Mouse (Mus musculus): ENCODE results near the gene Abhd8. TPM values are rescaled to one million over a fixed set of nuclear protein-coding genes. Genes with fewer than 3 reads are reported as not detected.

Gene Abhd8
- polyA plus RNA-seq, 1 experiment from 2014 or later: 75.7 TPM

Other genes starting within 250 kb of the Abhd8 start
- 24.9 and 27.2 TPM in 2 replicates for gene Myo9b, start 190.9 kb downstream of the Abhd8 start, polyA plus RNA-seq (2015; fragmentation: Nextera tagmentation; extraction: Ambion mirVana)
- 58.2 and 58.3 TPM in 2 replicates for gene Haus8, start 190.7 kb downstream of the Abhd8 start, polyA plus RNA-seq (2015; fragmentation: Nextera tagmentation; extraction: Ambion mirVana)
- gene Use1, start 96.8 kb downstream of the Abhd8 start, polyA plus RNA-seq (2015; fragmentation: Nextera tagmentation; extraction: Ambion mirVana): 108 and 110 TPM in 2 replicates
- gene Ocel1, start 92.4 kb downstream of the Abhd8 start, polyA plus RNA-seq (2015; fragmentation: Nextera tagmentation; extraction: Ambion mirVana): 3.1 and 4.1 TPM in 2 replicates
- 38.2 and 43.7 TPM in 2 replicates for gene Nr2f6, start 81.7 kb downstream of the Abhd8 start, polyA plus RNA-seq (2015; fragmentation: Nextera tagmentation; extraction: Ambion mirVana)
- gene Ushbp1, start 67.9 kb downstream of the Abhd8 start, polyA plus RNA-seq (2015; fragmentation: Nextera tagmentation; extraction: Ambion mirVana): 8.1 and 8.2 TPM in 2 replicates
- 93.1 and 99.7 TPM in 2 replicates for gene Babam1, start 66.8 kb downstream of the Abhd8 start, polyA plus RNA-seq (2015; fragmentation: Nextera tagmentation; extraction: Ambion mirVana)
- 40.7 and 41.9 TPM in 2 replicates for gene Ankle1, start 57.6 kb downstream of the Abhd8 start, polyA plus RNA-seq (2015; fragmentation: Nextera tagmentation; extraction: Ambion mirVana)
- gene Mrpl34, start 1.3 kb upstream of the Abhd8 start, polyA plus RNA-seq (2015; fragmentation: Nextera tagmentation; extraction: Ambion mirVana): 151 and 152 TPM in 2 replicates
- 98.8 and 105 TPM in 2 replicates for gene Dda1, start 5.5 kb upstream of the Abhd8 start, polyA plus RNA-seq (2015; fragmentation: Nextera tagmentation; extraction: Ambion mirVana)
- gene Ano8, start 22.3 kb upstream of the Abhd8 start, polyA plus RNA-seq (2015; fragmentation: Nextera tagmentation; extraction: Ambion mirVana): 1.5 and 1.7 TPM in 2 replicates
- 23.6 and 25.0 TPM in 2 replicates for gene Gtpbp3, start 24.4 kb upstream of the Abhd8 start, polyA plus RNA-seq (2015; fragmentation: Nextera tagmentation; extraction: Ambion mirVana)
- gene Plvap, start 48.1 kb upstream of the Abhd8 start, polyA plus RNA-seq (2015; fragmentation: Nextera tagmentation; extraction: Ambion mirVana): 58.5 and 59.4 TPM in 2 replicates
- gene Ccdc194, start 62.1 kb upstream of the Abhd8 start, polyA plus RNA-seq (2015; fragmentation: Nextera tagmentation; extraction: Ambion mirVana): 0.41 and 0.78 TPM in 2 replicates
- 21.0 and 22.3 TPM in 2 replicates for gene Bst2, start 73.8 kb upstream of the Abhd8 start, polyA plus RNA-seq (2015; fragmentation: Nextera tagmentation; extraction: Ambion mirVana)
- 80.7 and 83.6 TPM in 2 replicates for gene Mvb12a, start 79.3 kb upstream of the Abhd8 start, polyA plus RNA-seq (2015; fragmentation: Nextera tagmentation; extraction: Ambion mirVana)
- 0.27 and 0.64 TPM in 2 replicates for gene Tmem221, start 95.2 kb upstream of the Abhd8 start, polyA plus RNA-seq (2015; fragmentation: Nextera tagmentation; extraction: Ambion mirVana)
- not detected in 2 replicates for gene Nxnl1, start 102.9 kb upstream of the Abhd8 start, polyA plus RNA-seq (2015; fragmentation: Nextera tagmentation; extraction: Ambion mirVana)
- gene Slc27a1, start 105.2 kb upstream of the Abhd8 start, polyA plus RNA-seq (2015; fragmentation: Nextera tagmentation; extraction: Ambion mirVana): 52.2 and 52.3 TPM in 2 replicates
- 210 and 212 TPM in 2 replicates for gene Pgls, start 128.5 kb upstream of the Abhd8 start, polyA plus RNA-seq (2015; fragmentation: Nextera tagmentation; extraction: Ambion mirVana)
- 4.0 and 5.7 TPM in 2 replicates for gene Fam129c, start 134.0 kb upstream of the Abhd8 start, polyA plus RNA-seq (2015; fragmentation: Nextera tagmentation; extraction: Ambion mirVana)
- gene Colgalt1, start 147.3 kb upstream of the Abhd8 start, polyA plus RNA-seq (2015; fragmentation: Nextera tagmentation; extraction: Ambion mirVana): 85.6 and 87.6 TPM in 2 replicates
- 0.75 and 0.77 TPM in 2 replicates for gene Unc13a, start 208.1 kb upstream of the Abhd8 start, polyA plus RNA-seq (2015; fragmentation: Nextera tagmentation; extraction: Ambion mirVana)
- 3.4 and 4.2 TPM in 2 replicates for gene Jak3, start 212.6 kb upstream of the Abhd8 start, polyA plus RNA-seq (2015; fragmentation: Nextera tagmentation; extraction: Ambion mirVana)
- gene Insl3, start 225.6 kb upstream of the Abhd8 start, polyA plus RNA-seq (2015; fragmentation: Nextera tagmentation; extraction: Ambion mirVana): 0.48 and 0.55 TPM in 2 replicates
- 0.77 and 0.92 TPM in 2 replicates for gene B3gnt3, start 238.1 kb upstream of the Abhd8 start, polyA plus RNA-seq (2015; fragmentation: Nextera tagmentation; extraction: Ambion mirVana)